Mouse (Mus musculus) myocyte (in vitro differentiated cells): ENCODE measurements around the gene Glrx2. TPM values are rescaled to one million over a fixed set of nuclear protein-coding genes. Genes with fewer than 3 reads are reported as not detected.

Experiments
- H3K27me3 ChIP-seq: one replicate; pipeline ENCODE4 v1.6.1; 2011; ENCODE audit not compliant: control insufficient read depth, insufficient read depth, insufficient read length
- H3K36me3 ChIP-seq: one replicate; pipeline ENCODE4 v1.6.1; 2011; ENCODE audit not compliant: control insufficient read depth, insufficient read depth
- H3K4me2 ChIP-seq: one replicate; pipeline ENCODE4 v1.6.1; 2011; ENCODE audit warnings: low read depth, control low read depth
- H3K4me3 ChIP-seq: one replicate; pipeline ENCODE4 v1.5.1; 2011; ENCODE audit warnings: mild to moderate bottlenecking, control low read depth, moderate library complexity
- H3K79me2 ChIP-seq: one replicate; pipeline ENCODE4 v1.6.1; 2011; ENCODE audit not compliant: control insufficient read depth, insufficient read depth
- H3ac ChIP-seq: one replicate; pipeline ENCODE4 v1.6.1; 2011; ENCODE audit not compliant: control insufficient read depth, insufficient read length
- CEBPB ChIP-seq: IDR thresholded peaks from 2 replicates; pipeline ENCODE4 v1.6.1; 2011; ENCODE audit warnings: mild to moderate bottlenecking, moderate library complexity; ENCODE audit not compliant: poor library complexity, insufficient read depth, severe bottlenecking
- E2F4 ChIP-seq: IDR thresholded peaks from one replicate; pipeline ENCODE4 v1.6.1; 2011; ENCODE audit warnings: mild to moderate bottlenecking, control low read depth, moderate library complexity; ENCODE audit not compliant: insufficient read depth
- MAX ChIP-seq: IDR thresholded peaks from one replicate; pipeline ENCODE4 v1.6.1; 2011; ENCODE audit warnings: low read depth, mild to moderate bottlenecking, control low read depth
- MYOD1 ChIP-seq, 3 experiments: IDR thresholded peaks; one replicate each; pipeline ENCODE4 v1.6.1; 2011; ENCODE audit warnings: control low read depth in 2 of 3, low read depth in 2 of 3, mild to moderate bottlenecking in 2 of 3, moderate library complexity in 1 of 3; ENCODE audit not compliant: insufficient read length in 2 of 3, control insufficient read depth in 1 of 3
- MYOG ChIP-seq, 3 experiments: IDR thresholded peaks; one replicate each; pipeline ENCODE4 v1.6.1; 2011; ENCODE audit warnings: control low read depth in 2 of 3, low read depth in 2 of 3, mild to moderate bottlenecking in 2 of 3; ENCODE audit not compliant: insufficient read length in 2 of 3, control insufficient read depth in 1 of 3, insufficient read depth in 1 of 3
- POLR2A ChIP-seq: IDR thresholded peaks from one replicate; pipeline ENCODE4 v1.6.1; 2011; ENCODE audit warnings: low read depth, mild to moderate bottlenecking, control low read depth, moderate library complexity; ENCODE audit not compliant: insufficient read length
- POLR2AphosphoS2 ChIP-seq: IDR thresholded peaks from one replicate; pipeline ENCODE4 v1.6.1; 2011; ENCODE audit warnings: low read depth, control low read depth; ENCODE audit not compliant: insufficient read length
- REST ChIP-seq: IDR thresholded peaks from one replicate; pipeline ENCODE4 v1.6.1; 2011; ENCODE audit warnings: mild to moderate bottlenecking, control low read depth, moderate library complexity; ENCODE audit not compliant: insufficient read depth, insufficient read length
- SRF ChIP-seq: IDR thresholded peaks from one replicate; pipeline ENCODE4 v1.6.1; 2011; ENCODE audit warnings: low read depth; ENCODE audit not compliant: control insufficient read depth, insufficient read length
- TCF12 ChIP-seq: IDR thresholded peaks from one replicate; pipeline ENCODE4 v1.6.1; 2011; ENCODE audit warnings: mild to moderate bottlenecking, control low read depth; ENCODE audit not compliant: poor library complexity, insufficient read depth, severe bottlenecking
- TCF3 ChIP-seq: IDR thresholded peaks from one replicate; pipeline ENCODE4 v1.6.1; 2011; ENCODE audit warnings: low read depth, control low read depth; ENCODE audit not compliant: insufficient read length
- USF1 ChIP-seq: IDR thresholded peaks from one replicate; pipeline ENCODE4 v1.6.1; 2011; ENCODE audit warnings: low read depth, mild to moderate bottlenecking, control low read depth, moderate library complexity
- polyA plus RNA-seq: library from polyadenylated mRNA; unstranded; fragments of >200 nt; fragmentation: generic; extraction: Trizol; gene quantifications from one replicate; pipeline ENCODE4 v1.2.1, GENCODE M21; 2012; ENCODE audit warnings: missing spikeins

Gene Glrx2
- polyA plus RNA-seq, 1 experiment, result 81.0 TPM

- H3K27me3 ChIP-seq, result no peaks in the 10 kb centered on the region
- H3ac ChIP-seq, result no peak overlapping the region
- no peak for TF ChIP-seq TCF12
- no peak for TF ChIP-seq POLR2A
- no peak for TF ChIP-seq MYOG (IDR thresholded peaks at IDR 0.05; ENCODE audit: control insufficient read depth in 1 of 3, insufficient read depth in 1 of 3, insufficient read length in 2 of 3, low read depth in 2 of 3)
- no peak for TF ChIP-seq MYOD1 (IDR thresholded peaks at IDR 0.05; ENCODE audit: control insufficient read depth in 1 of 3, insufficient read length in 2 of 3, low read depth in 2 of 3)
- TF ChIP-seq SRF, result no peak
- TF ChIP-seq REST, result no peak
- no peak for TF ChIP-seq E2F4
- TF ChIP-seq USF1, result no peak
- no peak for TF ChIP-seq MAX
- TF ChIP-seq CEBPB, result no peak
- TF ChIP-seq TCF3, result no peak
- TF ChIP-seq POLR2AphosphoS2, result no peak
- peaks cover 37% of the 10 kb centered on the region for H3K36me3 ChIP-seq
- H3K4me3 ChIP-seq, result no peak overlapping the region
- H3K4me2 ChIP-seq, result no peak overlapping the region
- H3K79me2 ChIP-seq, result no peaks in the 10 kb centered on the region
These were observed 49.7 kb downstream of the Glrx2 start for GRCm38 (mm10) chr1:143765801-143766200.

- H3K4me2 ChIP-seq, result no peak overlapping the region
- no peaks in the 10 kb centered on the region for H3K27me3 ChIP-seq
- TF ChIP-seq REST, result no peak
- no peak for TF ChIP-seq CEBPB
- TF ChIP-seq USF1, result no peak
- no peak for TF ChIP-seq TCF12
- TF ChIP-seq E2F4, result no peak
- no peak for TF ChIP-seq SRF
- TF ChIP-seq TCF3, result no peak
- TF ChIP-seq POLR2AphosphoS2, result no peak
- TF ChIP-seq POLR2A, result no peak
- TF ChIP-seq MAX, result no peak
- TF ChIP-seq MYOG (IDR thresholded peaks at IDR 0.05; ENCODE audit: control insufficient read depth in 1 of 3, insufficient read depth in 1 of 3, insufficient read length in 2 of 3, low read depth in 2 of 3), result no peak
- no peak for TF ChIP-seq MYOD1 (IDR thresholded peaks at IDR 0.05; ENCODE audit: control insufficient read depth in 1 of 3, insufficient read length in 2 of 3, low read depth in 2 of 3)
- H3K4me3 ChIP-seq, result no peak overlapping the region
- no peaks in the 10 kb centered on the region for H3K79me2 ChIP-seq
- no peak overlapping the region for H3ac ChIP-seq
- peaks cover 33% of the 10 kb centered on the region for H3K36me3 ChIP-seq
These were observed 50.1 kb downstream of the Glrx2 start for GRCm38 (mm10) chr1:143766238-143766637.

DNA sequence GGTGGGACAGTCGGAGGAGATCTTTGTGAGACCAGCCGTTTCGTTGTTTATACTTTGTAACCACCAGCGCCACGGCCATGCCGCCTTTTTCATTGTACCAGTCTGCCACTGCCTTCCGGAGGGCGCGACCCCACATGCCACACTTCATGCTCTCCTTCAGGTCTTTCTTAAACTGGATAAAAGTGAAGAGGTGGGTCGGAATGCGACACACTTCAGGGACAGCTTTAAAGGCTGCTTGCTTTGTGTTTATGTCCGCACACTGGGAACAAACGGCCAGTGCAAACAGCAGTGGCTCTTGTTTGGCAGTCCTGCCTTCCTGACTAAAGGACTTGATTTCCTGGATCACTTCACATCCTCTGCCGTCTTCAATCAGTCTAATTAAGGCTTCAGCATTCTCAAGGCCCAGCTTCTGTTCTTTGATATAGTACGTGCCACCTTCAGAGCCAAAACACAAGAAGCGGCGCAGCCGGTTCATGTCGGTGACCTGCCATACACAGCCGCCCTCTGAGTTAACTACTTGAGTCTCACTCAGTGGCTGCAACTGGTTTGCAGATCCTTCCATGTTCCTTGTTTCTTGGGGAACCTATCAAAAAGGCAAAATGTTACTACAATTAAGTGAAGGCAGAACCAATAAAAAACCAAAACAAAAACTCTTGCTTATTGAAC is 54.4 kb downstream of the Glrx2 start:
- Histone ChIP-seq H3ac (no peak overlapping the region), H3K4me2 (no peak overlapping the region), H3K36me3 (peaks cover 23% of the 10 kb centered on the region), H3K27me3 (no peaks in the 10 kb centered on the region), H3K79me2 (peaks cover 31% of the 10 kb centered on the region), H3K4me3 (no peak overlapping the region)
- TF ChIP-seq MYOG (IDR thresholded peaks at IDR 0.05; ENCODE audit: control insufficient read depth in 1 of 3, insufficient read depth in 1 of 3, insufficient read length in 2 of 3, low read depth in 2 of 3) (no peak), REST (no peak), MAX (no peak), SRF (no peak), E2F4 (no peak), POLR2AphosphoS2 (no peak), CEBPB (no peak), POLR2A (no peak), TCF3 (no peak), TCF12 (no peak), USF1 (no peak), MYOD1 (IDR thresholded peaks at IDR 0.05; ENCODE audit: control insufficient read depth in 1 of 3, insufficient read length in 2 of 3, low read depth in 2 of 3) (no peak)

DNA sequence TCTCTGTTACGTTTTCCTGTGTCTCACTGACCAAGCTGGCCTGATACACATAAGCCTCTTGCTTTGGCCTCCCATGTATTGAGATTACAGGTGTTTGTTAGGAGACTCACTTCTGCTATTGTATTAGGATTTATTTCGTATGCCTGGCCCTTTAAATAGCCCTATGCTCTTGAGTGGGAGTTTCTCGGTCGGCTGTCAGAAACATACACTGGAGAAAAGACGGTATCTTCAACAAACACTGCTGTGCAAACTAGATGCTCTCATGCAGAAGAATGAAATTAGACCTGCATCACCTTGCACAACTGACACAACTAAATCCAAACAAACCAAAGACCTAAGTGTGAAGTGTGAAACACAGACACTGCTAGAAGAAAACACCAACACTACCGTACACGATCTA is 56.9 kb downstream of the Glrx2 start:
- Histone ChIP-seq H3K4me3 (no peak overlapping the region), H3K79me2 (peaks cover 49% of the 10 kb centered on the region), H3K36me3 (peaks cover 6% of the 10 kb centered on the region), H3K4me2 (peak overlapping the region; percentile 70), H3K27me3 (no peaks in the 10 kb centered on the region), H3ac (no peak overlapping the region)
- no peak for TF ChIP-seq TCF12
- no peak for TF ChIP-seq MAX
- no peak for TF ChIP-seq CEBPB
- no peak for TF ChIP-seq SRF
- TF ChIP-seq MYOD1 (IDR thresholded peaks at IDR 0.05; ENCODE audit: control insufficient read depth in 1 of 3, insufficient read length in 2 of 3, low read depth in 2 of 3), result no peak
- TF ChIP-seq E2F4, result no peak
- no peak for TF ChIP-seq MYOG (IDR thresholded peaks at IDR 0.05; ENCODE audit: control insufficient read depth in 1 of 3, insufficient read depth in 1 of 3, insufficient read length in 2 of 3, low read depth in 2 of 3)
- no peak for TF ChIP-seq USF1
- no peak for TF ChIP-seq TCF3
- TF ChIP-seq REST, result no peak
- TF ChIP-seq POLR2A, result no peak
- no peak for TF ChIP-seq POLR2AphosphoS2
